Mouse (Mus musculus) testis, adult 2 months (tissue): ENCODE data around the gene 4933428M09Rik. TPM values are rescaled to one million over a fixed set of nuclear protein-coding genes. Genes with fewer than 3 reads are reported as not detected.
"Not testable (repeated sequence)": the region's sequence is repeated elsewhere in the genome, so short reads cannot be mapped to it uniquely, and the experiment has no call there.

Experiments
- H3K27ac ChIP-seq: fragments of 200-500 bp; 2 replicates; pipeline ENCODE4 v1.5.1; 2012; ENCODE audit warnings: low read depth, low read length; ENCODE audit not compliant: control insufficient read depth, insufficient read depth
- H3K27me3 ChIP-seq: fragments of 200-500 bp; 2 replicates; pipeline ENCODE4 v1.6.1; 2012; ENCODE audit warnings: mild to moderate bottlenecking, low read length, moderate library complexity; ENCODE audit not compliant: control insufficient read depth, insufficient read depth
- H3K36me3 ChIP-seq: fragments of 200-500 bp; 2 replicates; pipeline ENCODE4 v1.6.1; 2012; ENCODE audit warnings: mild to moderate bottlenecking, low read length; ENCODE audit not compliant: control insufficient read depth, insufficient read depth
- H3K4me1 ChIP-seq: fragments of 200-500 bp; 2 replicates; pipeline ENCODE4 v1.6.1; 2012; ENCODE audit warnings: low read length; ENCODE audit not compliant: control insufficient read depth, insufficient read depth
- H3K4me3 ChIP-seq: fragments of 200-500 bp; 2 replicates; pipeline ENCODE4 v1.5.1; 2012; ENCODE audit warnings: low read depth, mild to moderate bottlenecking, low read length, moderate library complexity, mixed read lengths; ENCODE audit not compliant: control insufficient read depth
- CTCF ChIP-seq: fragments of 200-500 bp; IDR thresholded peaks from 2 replicates; pipeline ENCODE4 v1.5.1; 2012; ENCODE audit warnings: low read depth, mild to moderate bottlenecking, inconsistent platforms, low read length, moderate library complexity; ENCODE audit not compliant: control insufficient read depth, insufficient read depth, insufficient replicate concordance
- POLR2A ChIP-seq: fragments of 200-500 bp; IDR thresholded peaks from 2 replicates; pipeline ENCODE4 v1.6.1; 2012; ENCODE audit warnings: low read depth, mild to moderate bottlenecking, inconsistent platforms, low read length, moderate library complexity; ENCODE audit not compliant: control insufficient read depth
- polyA plus RNA-seq: library from polyadenylated mRNA; depleted of rRNA; stranded (reverse); fragments of >200 nt; gene quantifications from 2 replicates; pipeline ENCODE4 v1.2.3, GENCODE M21; 2012; rRNA removed

Gene 4933428M09Rik
- polyA plus RNA-seq = 18.0 and 21.0 TPM in 2 replicates

GRCm38 (mm10) chrX:139178928-139179327 is at the start of gene 4933428M09Rik:
Gene 4933428M09Rik, plus strand, starts transcription at chrX:139179228.
- Histone ChIP-seq H3K27me3 (no peaks in the 10 kb centered on the region), H3K4me1 (no peaks in the 10 kb centered on the region), H3K36me3 (no peaks in the 10 kb centered on the region), H3K27ac (peak within 1 kb of the TSS; percentile 90), H3K4me3 (peak within 1 kb of the TSS; percentile 88)
- TF ChIP-seq CTCF = no peak
- TF ChIP-seq POLR2A = no peak

GRCm38 (mm10) chrX:139134031-139134430 is 45.0 kb upstream of the 4933428M09Rik start:
- Histone ChIP-seq H3K27ac (no peak overlapping the region), H3K4me1 (no peaks in the 10 kb centered on the region), H3K36me3 (no peaks in the 10 kb centered on the region), H3K27me3 (no peaks in the 10 kb centered on the region), H3K4me3 (no peak overlapping the region)
- no peak for TF ChIP-seq CTCF
- no peak for TF ChIP-seq POLR2A

- not testable (repeated sequence) for H3K4me3 ChIP-seq, H3K27me3 ChIP-seq, H3K4me1 ChIP-seq, H3K36me3 ChIP-seq, H3K27ac ChIP-seq
- TF ChIP-seq CTCF = peak; percentile 49; the same call in 1 of the 2 replicates
Observed at GRCm38 (mm10) chrX:139191506-139191905, 12.5 kb downstream of the 4933428M09Rik start.

- no peaks in the 10 kb centered on the region for H3K4me1 ChIP-seq
- TF ChIP-seq CTCF (no peak), POLR2A (no peak)
Observed at GRCm38 (mm10) chrX:139194572-139195279, 15.7 kb downstream of the 4933428M09Rik start.

GRCm38 (mm10) chrX:139209191-139209828 is 30.3 kb downstream of the 4933428M09Rik start:
- H3K36me3 ChIP-seq, H3K27me3 ChIP-seq, H3K4me1 ChIP-seq, H3K4me3 ChIP-seq, H3K27ac ChIP-seq: not testable (repeated sequence)

More at GRCm38 (mm10) chrX:139194572-139195279, 15.7 kb downstream of the 4933428M09Rik start:
- no peak overlapping the region for H3K27ac ChIP-seq
- no peaks in the 10 kb centered on the region for H3K36me3 ChIP-seq
- no peak overlapping the region for H3K4me3 ChIP-seq
- no peaks in the 10 kb centered on the region for H3K27me3 ChIP-seq

- TF ChIP-seq POLR2A (peak; percentile 67; the same call in 1 of the 2 replicates), CTCF (no peak)
- no peaks in the 10 kb centered on the region for H3K27me3 ChIP-seq
- H3K4me1 ChIP-seq = no peaks in the 10 kb centered on the region
- H3K27ac ChIP-seq = peak within 1 kb of the TSS; percentile 94
- H3K4me3 ChIP-seq = peak within 1 kb of the TSS; percentile 88
- H3K36me3 ChIP-seq = no peaks in the 10 kb centered on the region
Observed at GRCm38 (mm10) chrX:139209829-139210225, 30.8 kb downstream of the 4933428M09Rik start, which contains the start of gene Mum1l1. Gene Mum1l1, plus strand, starts transcription at chrX:139210042.

GRCm38 (mm10) chrX:139214765-139215164 is 35.7 kb downstream of the 4933428M09Rik start:
- no peaks in the 10 kb centered on the region for H3K36me3 ChIP-seq
- TF ChIP-seq CTCF = no peak
- TF ChIP-seq POLR2A = no peak
- H3K4me1 ChIP-seq = no peaks in the 10 kb centered on the region; the same call in 1 of the 2 replicates
- H3K27ac ChIP-seq = no peak overlapping the region
- no peak overlapping the region for H3K4me3 ChIP-seq
- H3K27me3 ChIP-seq = no peaks in the 10 kb centered on the region
